Mouse (Mus musculus) fibroblast of lung, adult 2 months (primary cell): ENCODE results near the gene Ttll4.

Experiments
- DNase-seq: peaks from one replicate; pipeline ENCODE4 v3.0.0-alpha.2; 2011; ENCODE audit warnings: low read depth

Gene Ttll4

DNA sequence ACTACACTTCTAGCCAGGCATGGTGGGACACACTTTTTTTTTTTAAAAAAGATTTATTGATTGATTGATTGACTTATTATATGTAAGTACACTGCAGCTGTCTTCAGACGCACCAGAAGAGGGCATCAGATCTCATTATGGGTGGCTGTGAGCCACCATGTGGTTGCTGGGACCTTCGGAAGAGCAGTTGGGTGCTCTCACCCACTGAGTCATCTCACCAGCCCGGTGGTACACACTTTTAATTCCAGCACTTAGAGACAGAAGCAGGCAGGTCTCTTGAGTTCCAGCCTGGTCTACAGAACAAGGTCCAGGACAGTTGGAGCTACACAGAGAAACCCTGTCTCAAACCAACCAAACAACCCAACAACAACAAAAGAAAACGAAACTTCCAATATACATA, 50.5 kb downstream of the Ttll4 start:
- no peak for DNase-seq

DNA sequence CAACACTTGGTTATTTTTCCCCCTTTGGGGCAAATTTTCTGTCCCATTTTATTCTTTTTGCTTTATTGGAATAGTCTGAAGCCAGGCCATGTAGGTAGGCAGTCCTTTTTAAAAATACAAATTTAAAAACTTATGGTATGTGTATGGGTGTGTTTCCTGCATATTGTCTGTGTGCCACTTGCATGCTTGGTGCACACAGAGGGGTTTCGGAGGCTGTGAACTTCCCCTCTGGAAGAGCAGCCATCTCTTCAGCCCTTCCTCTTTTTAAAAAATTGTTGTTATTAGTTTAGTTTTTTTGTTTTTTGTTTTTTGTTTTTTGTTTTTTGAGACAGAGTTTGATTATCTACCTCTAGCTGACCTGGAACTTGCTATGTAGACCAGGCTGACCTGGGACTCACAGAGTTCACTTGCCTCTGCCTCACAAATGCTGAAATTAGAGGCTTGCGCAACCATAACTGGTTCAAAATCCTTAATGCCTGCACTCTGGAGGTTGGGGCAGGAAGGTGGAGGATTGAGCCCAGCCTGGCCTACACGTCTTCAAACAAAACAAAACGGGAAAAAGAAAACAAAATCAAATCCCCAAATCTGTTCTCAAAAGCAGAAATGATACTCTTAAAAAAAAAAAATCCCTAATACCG, 51.0 kb downstream of the Ttll4 start:
- no peak for DNase-seq

DNA sequence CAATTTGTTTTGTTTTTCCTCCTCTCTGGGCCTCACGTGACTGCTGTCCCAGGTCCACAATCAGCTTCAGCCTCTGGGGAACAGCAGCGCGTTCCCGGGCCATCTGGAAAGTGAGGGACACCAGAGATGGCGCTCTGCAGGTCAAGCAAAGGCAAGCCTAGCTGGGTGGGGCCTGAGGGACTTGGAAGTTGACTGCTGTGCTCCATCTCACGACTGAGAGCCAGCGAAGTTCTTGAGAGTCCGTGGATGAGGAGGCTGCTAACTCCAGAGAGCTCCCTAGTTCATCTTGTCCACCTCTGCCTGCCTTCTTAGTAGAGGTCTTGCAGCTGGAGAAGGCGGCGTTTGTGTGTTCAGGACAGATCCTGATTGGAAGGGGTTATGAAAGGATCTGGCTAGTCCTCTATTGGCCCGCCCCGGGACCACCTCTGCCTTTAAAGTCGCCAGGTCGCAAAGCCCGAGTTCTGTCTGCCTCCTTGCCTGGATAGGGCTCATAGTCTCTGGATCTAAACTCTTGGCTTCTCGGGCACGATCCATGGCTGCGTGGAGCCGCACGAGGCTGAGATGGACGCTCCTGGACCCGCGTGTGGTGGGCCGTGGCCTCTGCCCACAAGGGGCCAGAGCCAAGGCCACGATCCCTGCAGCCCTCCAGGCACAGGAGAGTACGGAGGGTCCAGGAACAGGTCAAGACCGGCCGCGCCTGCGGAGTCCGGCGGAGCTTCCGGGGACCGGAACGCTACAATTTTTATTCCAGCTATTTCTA, 51.7 kb downstream of the Ttll4 start, which contains the start of gene Cyp27a1:
TSS of gene Cyp27a1 (plus strand) at position 476 of the 760 bp plus-strand sequence.
- DNase-seq = peak; percentile 19

DNA sequence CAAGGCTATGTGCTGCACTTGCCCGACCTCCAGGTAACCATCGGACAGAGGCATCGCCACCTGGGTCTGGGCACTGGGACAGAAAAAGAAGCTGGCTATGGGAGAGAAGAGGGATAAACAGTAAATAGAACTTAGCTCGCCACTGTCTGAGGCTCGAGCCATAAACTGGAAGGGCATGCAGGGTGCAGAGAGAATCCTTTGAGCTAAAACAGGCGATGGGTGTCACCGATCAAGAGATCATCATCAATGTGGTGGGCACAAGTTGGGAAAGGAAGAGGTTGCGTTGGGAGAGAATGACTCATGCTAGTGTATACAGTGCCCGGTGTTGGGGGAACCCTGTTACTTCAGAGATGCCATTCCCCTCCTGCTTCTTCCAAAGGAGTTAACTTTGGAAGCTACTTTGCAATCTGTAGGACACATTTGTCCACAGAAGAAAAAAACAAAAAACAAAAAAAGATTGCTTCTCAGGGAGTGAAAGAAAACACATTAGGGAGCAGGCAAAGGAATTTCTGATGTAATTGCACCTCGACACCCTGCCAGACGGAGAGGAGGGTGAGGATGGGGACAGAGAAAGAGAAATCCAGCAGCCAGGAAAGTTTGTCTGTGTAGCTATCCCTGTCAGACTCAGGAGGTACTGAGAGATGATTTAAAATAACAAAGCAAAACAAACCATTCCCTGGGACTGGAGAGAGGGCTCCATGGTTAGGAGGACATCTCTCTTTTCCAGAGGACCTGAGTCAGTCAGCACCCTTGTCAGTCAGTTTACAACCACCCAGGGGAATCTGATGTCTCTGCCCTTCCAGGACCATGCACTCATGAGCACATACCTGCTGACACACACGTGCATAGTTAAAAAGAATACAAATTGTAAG, 52.5 kb downstream of the Ttll4 start:
- DNase-seq = no peak

DNA sequence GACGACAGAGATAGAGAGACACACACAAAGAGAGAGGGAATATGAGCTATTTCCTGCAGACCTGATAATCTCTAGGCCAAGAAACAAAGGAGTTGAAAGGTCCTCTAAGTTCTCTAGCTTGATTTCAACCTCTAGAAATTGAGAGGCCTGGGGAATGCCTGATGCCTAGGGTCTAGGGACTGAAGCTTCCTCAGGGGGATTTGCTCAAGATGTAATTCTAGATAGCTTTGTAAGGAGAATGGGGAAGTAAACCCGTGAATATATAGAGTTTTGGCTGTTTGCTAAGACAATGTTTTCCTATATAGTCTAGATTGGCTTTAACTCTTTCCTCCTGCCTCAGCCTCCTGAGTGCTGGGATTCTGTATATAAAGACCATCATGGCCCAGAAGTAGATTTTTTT, 53.4 kb downstream of the Ttll4 start:
- no peak for DNase-seq

DNA sequence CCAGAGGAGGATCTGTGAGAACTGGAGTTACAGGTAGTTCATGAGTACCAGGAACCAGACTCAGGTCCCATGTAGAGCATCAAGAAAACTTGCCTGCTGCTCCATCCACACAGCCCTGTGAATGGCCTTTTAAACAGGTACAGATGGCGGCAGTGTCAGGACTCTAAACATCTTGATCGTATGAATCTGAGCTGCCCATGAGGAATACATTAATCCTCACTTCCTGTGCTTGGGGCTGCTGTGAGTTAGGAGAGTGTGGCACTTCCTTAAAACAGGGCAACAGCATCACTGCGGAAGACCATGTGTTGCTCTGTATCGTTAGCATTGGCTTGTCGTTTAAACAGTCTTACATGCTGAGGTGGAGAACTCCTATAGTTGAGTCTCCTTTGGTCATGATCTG, 53.9 kb downstream of the Ttll4 start:
- no peak for DNase-seq

DNA sequence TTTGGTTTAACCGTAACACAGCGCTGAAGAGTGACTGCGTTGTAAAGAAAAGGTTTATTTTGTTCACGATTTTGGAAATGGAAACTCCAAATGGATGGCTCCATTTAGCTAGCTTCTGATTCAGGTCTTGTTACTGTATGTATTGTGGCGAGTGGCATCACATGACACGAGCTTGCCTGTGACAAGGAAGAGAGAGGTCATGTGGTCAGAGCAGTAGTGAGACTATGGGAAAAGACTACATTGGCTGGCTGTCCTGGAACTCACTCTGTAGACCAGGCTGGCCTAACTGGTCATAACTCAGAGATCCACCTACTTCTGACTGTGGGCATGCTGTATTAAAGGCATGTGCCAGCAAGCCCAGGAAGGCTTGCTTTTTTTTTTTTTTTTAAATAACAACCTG, 54.3 kb downstream of the Ttll4 start:
- DNase-seq = no peak

DNA sequence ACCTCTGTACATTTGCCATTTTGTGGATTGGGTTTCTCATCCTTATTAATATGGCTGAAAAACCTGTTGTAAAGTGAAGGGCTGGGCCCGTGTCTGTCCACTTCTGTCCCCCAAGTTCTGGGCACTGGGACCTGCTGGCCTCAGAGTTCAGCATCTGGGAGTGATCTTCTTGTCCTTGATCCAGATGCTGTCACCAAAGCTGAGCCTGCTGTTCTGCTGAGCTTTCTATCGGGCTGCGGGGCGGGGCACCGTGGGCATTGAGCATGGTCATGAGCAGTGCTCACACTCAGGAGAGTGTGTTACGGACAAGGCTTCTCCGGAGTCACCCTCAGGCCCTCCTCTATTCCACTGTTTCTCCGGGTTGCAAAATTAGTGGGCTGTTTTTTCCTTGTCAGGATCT, 56.6 kb downstream of the Ttll4 start:
- DNase-seq = no peak

DNA sequence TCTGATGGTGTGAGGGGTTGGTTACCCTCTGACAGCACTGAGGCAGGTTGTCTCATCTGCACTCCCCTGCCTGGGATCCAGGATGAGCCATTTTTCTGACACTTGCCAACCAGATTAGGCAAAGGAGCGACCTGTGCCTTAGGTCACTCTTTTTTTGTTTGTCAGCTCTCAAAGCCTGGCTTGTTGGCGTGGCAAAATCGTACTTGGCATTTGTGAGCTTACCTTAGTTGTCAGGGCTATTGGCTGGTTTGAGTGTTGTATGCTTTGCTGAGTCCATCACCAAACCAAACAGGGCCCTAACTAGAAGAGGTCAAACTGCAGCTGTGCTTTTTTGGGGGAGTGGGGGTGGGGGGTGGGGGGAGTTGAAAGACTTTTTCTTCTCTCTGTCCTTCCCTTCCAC, 57.7 kb downstream of the Ttll4 start:
- DNase-seq = no peak

DNA sequence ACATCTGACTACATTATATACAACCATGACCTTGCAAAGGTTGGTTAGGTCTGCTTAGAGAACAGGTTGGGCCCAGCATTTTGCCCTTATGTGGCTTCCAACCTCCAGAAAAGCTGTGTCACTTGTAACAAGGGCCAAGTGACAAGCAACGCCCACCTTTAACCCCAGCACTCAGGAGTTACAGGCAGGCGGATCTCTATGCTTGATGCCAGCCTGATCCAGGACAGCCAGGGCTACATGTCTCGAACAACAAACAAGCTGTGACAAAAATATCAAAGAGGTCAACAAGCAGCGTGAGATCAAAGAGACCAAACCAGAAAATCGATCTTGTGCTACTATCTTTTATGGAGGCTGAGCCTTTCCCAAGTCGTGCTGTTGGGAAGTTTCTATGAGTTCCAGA, 60.1 kb downstream of the Ttll4 start:
- no peak for DNase-seq

DNA sequence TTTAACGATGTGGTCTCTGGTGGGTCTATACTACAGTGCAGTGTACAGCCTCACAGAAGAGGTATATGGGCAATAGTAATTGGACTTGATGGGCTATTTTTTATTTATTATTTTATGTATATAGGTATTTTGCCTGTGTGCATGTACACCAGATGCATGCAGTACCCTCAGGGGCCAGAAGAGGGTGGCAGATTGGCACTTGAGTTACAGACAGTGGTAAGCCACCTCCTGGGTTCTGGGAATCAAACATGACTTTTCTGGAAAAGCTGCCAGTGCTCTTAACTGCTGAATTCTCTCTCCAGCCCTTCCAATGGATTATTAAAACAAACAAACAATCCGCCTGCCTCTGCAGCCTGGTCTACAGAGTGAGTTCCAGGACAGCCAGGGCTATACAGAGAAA, 62.2 kb downstream of the Ttll4 start:
- DNase-seq = no peak

DNA sequence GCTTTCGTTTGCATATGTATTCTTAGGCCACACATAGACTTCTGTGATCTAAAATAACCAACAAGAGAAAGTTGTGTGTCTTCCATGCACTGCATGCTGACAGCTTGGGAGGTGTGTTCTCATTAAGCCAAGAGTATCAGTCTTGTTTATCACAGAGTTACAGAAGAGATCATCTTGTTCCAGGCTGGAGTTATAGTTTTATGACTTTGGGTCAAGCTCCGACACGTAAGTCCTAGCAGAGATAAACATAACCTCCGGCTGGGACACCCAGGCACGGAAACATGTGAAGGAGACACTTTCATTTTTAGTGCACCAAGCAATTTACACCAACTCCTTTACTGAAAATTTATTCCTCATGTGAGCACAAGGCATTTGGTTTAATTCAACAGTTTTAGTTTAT, 64.6 kb downstream of the Ttll4 start:
- DNase-seq = no peak

DNA sequence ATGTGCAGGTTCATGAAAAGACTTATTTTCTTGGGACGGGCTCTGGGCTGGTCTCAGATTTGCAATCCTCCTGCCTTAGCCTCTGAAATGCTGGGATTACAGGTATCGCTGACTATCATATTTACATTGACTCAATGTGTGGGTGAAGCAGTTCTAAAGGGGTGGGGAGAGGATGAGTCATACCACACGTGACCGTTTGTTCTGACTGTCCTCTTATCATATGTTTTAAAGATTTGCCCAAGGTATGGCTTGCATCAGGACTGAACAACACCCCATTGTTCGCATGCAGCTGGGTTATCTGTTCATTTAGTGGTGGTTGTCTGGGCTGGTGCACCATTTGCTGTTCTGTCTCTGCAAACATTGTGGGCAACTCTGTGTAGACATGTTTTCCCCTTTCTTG, 65.1 kb downstream of the Ttll4 start:
- DNase-seq = no peak

DNA sequence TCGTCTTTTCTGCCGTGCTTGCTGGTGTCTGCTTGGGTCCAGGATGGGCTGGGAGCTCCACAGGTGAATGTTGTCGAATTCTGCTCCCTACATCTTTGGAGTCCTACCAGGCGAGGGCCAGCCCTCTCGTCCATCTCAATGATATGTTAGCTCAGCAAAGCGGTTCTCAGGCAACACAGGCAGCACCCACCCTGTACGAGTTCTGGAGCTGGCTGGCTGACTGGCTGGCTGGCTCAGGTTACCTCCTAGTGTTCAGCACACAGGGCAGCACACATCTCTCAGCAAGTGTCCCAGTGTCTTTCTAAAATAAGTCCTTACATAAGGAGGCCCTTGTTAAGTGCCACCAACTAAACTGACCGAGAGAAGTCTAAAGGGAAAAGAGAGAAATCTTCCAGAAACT, 66.9 kb downstream of the Ttll4 start:
- no peak for DNase-seq

DNA sequence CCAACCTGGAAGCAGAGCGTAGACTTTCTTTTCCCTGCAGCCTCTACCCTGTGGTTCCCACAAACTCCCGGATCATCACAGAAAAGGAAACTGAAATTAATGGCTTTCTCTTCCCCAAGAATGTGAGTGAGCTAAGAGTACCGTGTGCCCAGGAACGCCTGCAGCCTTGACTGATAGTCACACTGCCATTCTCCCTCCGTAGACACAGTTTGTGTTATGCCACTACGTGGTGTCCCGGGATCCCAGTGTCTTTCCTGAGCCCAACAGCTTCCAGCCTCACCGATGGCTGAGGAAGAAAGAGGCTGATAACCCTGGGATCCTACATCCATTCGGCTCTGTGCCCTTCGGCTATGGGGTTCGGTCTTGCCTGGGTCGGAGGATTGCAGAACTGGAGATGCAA, 75.4 kb downstream of the Ttll4 start:
- DNase-seq = no peak

DNA sequence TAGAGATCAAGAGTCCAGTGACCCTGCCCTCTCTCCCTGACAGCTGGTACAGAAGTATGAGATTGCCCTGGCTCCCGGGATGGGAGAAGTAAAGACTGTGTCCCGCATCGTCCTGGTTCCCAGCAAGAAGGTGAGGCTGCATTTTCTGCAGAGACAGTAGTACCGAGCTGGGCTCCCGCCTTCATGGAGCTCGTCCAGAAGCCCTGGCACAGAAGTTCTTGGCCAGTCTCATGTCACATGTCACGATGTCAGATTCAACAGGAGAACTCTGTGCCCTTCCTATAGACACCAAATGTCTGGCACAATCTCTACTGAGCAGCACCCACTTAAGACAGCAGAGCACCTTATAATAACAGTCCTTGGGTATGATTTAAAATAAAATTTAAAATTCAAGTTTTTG, 76.0 kb downstream of the Ttll4 start:
- DNase-seq = no peak

DNA sequence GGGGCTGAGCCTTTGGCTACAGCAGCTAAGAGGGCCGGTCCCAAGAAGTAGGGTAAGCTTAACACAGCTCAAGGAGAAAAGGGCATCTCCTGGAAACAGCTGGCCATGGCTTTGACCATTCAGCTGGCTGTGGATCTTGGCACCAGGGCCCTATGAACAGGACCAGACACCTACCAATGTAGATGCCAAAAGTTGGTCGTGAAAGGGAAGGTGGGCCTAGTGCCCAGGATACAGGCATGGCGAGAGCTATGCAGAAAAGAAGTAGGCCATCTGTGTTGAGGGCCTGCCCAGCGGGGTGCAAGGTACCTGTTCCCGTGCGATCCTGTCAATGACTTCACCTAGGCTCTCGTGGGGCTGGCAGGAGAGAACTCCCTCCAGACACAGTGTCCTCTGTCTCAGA, 79.3 kb downstream of the Ttll4 start:
- no peak for DNase-seq

DNA sequence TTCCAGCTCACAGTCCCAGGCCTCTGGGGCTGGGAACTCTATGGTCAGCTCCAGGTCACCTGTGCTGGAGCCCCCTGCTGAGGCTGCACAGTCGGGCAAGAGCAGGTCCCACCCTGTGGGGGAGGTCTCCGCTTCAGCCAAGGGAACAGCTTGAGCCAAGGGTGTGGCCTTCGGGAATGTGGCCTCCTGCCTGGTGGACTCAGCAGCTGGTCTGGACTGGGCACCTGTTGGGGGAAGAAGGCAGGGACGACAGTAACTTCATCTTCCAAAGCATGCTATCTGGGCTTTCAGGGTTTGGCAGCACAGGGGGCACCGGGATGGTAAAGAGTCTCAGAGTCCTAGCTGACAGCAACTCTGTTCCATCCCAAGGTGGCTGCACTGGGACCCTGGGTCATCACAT, 85.8 kb downstream of the Ttll4 start:
- DNase-seq = no peak

DNA sequence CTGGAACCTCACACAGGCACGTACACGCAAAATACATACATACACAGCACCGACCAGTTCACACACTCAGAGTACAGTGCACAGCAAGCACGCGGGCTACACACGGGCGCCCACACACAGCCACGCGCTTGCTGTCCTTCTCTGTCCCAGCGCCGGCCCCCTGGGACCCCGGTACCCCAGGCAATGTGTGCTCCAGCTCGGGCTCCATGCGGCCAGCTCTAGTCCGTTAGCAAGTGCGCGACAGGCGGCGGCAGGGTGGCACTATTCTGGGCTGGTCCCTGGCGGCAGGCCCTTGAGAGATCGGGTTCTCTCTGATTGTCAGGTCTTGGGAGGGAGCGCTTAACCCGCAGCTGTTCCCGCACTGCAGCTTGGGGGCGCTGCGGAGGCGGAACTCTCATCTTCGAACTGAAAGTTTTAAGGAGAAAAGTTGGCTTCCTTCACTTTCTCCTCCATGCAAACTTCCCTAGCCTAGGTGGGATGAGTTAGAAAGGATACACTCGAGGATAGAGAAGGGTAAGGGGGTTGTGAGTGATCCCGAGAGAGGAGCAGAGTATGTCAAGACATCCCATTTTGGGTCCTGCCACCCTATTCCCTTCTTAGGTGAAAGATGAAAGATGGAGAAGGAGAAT, 87.2 kb downstream of the Ttll4 start, which contains the start of gene Prkag3:
TSS of gene Prkag3 (minus strand) at position 579 of the 629 bp plus-strand sequence.
- peak; percentile 10 for DNase-seq

DNA sequence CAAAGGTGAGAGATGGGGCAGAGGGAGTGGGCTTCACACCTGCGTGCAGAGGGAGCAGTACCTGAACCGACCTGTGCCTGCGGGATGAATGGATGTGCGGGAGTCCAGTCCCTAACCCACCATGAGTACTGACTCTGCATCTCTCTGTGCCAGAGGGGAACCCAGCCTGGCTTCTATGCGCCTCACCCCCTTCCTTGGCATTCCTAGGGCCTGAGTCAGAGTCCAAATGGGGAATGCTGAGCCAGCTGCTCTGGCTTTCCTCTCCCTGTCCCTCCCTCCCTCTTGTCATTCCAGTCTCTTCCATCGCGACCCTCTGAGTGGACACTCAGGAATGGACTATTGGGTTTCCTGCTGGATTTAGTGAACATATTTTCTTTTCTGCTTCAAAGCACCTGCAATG, 87.8 kb downstream of the Ttll4 start:
- peak; percentile 30 for DNase-seq

DNA sequence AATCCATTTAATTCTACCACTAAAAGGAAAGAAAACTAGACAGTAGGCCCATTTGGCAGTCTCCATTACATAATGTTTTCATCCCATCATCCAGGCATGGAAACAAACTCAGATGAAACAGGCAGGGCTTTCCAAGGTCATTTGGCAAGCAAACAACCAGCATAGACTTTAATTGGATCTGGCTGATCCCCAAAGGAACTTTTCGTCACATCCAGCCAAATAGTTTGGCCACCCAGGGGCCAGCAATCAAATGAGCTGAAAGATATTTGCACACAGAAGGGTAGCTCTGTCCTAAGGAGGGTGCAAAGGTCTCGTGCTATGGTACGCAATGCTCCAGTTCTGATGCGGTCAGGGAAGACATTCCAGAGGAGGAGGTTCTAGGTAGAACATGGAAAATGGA, 89.1 kb downstream of the Ttll4 start:
- DNase-seq = no peak

DNA sequence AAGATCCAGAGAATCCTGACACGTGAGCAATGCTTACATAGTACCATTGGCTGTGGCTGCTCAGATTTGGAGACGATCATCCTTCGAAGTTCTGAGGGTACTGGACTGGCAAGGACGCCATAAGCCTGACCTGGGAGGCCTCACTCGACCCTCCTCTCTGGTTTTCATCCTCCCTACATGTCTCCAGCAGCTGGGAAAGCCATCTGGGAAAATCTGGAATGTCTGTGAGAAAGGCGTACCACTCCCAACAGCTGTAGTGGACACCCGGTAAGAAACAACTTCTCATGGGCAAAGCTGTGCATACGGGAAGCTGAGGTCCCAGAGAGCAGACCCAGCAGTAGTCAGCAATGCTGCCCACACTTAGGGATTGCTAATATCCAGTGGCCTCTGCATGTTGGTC, 90.6 kb downstream of the Ttll4 start:
- DNase-seq = no peak
